Mouse (Mus musculus): ENCODE results near the gene 2810006K23Rik.

The 2810006K23Rik gene

GRCm38 (mm10) chr5:124387932-124388331, 60.0 kb downstream of the 2810006K23Rik start:
- in situ Hi-C loops (cut with MboI, MseI): loop anchor here (25.0 kb wide), 1 partner anchor 626 kb away; no protein-coding TSS in a partner anchor

Measured in T-helper 2 cell (primary cell).